ENCODE assay signal across 11 mouse cellular contexts in genomic region chr8:123992587-123992986, GRCm38 (mm10). TPM values are rescaled to one million over a fixed set of nuclear protein-coding genes. Genes with fewer than 3 reads are reported as not detected.
A peak's percentile ranks its signal among the peaks of the same experiment; 100 is the strongest.
DNase-seq lines count a peak whose midpoint lies in the region; ATAC-seq and TF ChIP-seq lines count a peak whose summit lies in the region.
"Had no signal": no experiment of that assay in that cellular context is flagged by ENCODE, and none has a peak within 500 bp of the region (broad histone marks: within the 10 kb centered on the region; RNA-seq: fewer than 3 reads in every experiment).

No protein-coding gene starts in this region.

- H3K27me3 ChIP-seq in kidney, postnatal 0 days (ENCODE audit: insufficient read depth, low read length): no peaks in the 10 kb centered on the region
- no peaks in the 10 kb centered on the region for H3K27me3 ChIP-seq in ES-Bruce4 (ENCODE audit: control insufficient read depth, insufficient read depth, low read length, poor library complexity, severe bottlenecking)
- H3K27me3 ChIP-seq: megakaryocyte, embryonic 14.5 days; neural tube, embryonic 15.5 days had no signal

- DNase-seq in kidney, postnatal 0 days (ENCODE audit: low spot score): no peak
- no peak for DNase-seq in kidney, postnatal 14 days
- peak; percentile 24 for DNase-seq in lung, postnatal 14 days
- no peak for DNase-seq in right cerebral cortex, postnatal 14 days
- no peak for DNase-seq in adrenal gland, postnatal 4 days (ENCODE audit: low spot score in 2 of 2)
- DNase-seq in left cerebral cortex, postnatal 4 days: no peak
- DNase-seq: cerebellum, adult 9-10 months had no signal

- WGBS in kidney, postnatal 0 days: 85% methylated on average over 8 of the region's 8 CpGs
- 82% methylated on average over 8 of the region's 8 CpGs for WGBS in bone marrow, adult 2 months

- no peaks in the 10 kb centered on the region for H3K9me3 ChIP-seq in kidney, postnatal 0 days (replicated peaks; ENCODE audit: low read length)
- no peaks in the 10 kb centered on the region for H3K9me3 ChIP-seq in ES-Bruce4 (replicated peaks; ENCODE audit: control insufficient read depth, insufficient read depth, low read length, poor library complexity, severe bottlenecking)
- H3K9me3 ChIP-seq: megakaryocyte, embryonic 14.5 days; neural tube, embryonic 15.5 days had no signal

- intact Hi-C loops in left cerebral cortex, postnatal 4 days (cut with DNase I): no loop called here

- no peak for ATAC-seq in kidney, postnatal 0 days (replicated peaks; ENCODE audit: low FRiP score, low read depth)

- peaks cover 10% of the 10 kb centered on the region for H3K36me3 ChIP-seq in kidney, postnatal 0 days (ENCODE audit: insufficient read depth, low read length)
- H3K36me3 ChIP-seq in ES-Bruce4 (ENCODE audit: control insufficient read depth, insufficient read depth, low read length, poor library complexity, severe bottlenecking): peaks cover 25% of the 10 kb centered on the region

- H3K9ac ChIP-seq in kidney, postnatal 0 days (ENCODE audit: low read depth, low read length): no peak overlapping the region
- H3K9ac ChIP-seq in ES-Bruce4 (ENCODE audit: low read depth, poor library complexity, severe bottlenecking): peak overlapping the region; percentile 8
- H3K9ac ChIP-seq: neural tube, embryonic 15.5 days had no signal

- no peak for TF ChIP-seq EP300 in ES-Bruce4 (IDR thresholded peaks at IDR 0.05; ENCODE audit: insufficient read depth, low read depth, low read length)

- no peaks in the 10 kb centered on the region for H3K4me1 ChIP-seq in kidney, postnatal 0 days (replicated peaks; ENCODE audit: insufficient read depth, low read length)
- H3K4me1 ChIP-seq in ES-Bruce4 (ENCODE audit: control insufficient read depth, insufficient read depth, low read length): peaks cover 2% of the 10 kb centered on the region
- H3K4me1 ChIP-seq in bone marrow, adult 2 months (ENCODE audit: control insufficient read depth, insufficient read depth, low read length): peaks cover 2% of the 10 kb centered on the region
- H3K4me1 ChIP-seq: neural tube, embryonic 15.5 days had no signal

- TF ChIP-seq POLR2A in ES-Bruce4 (IDR thresholded peaks at IDR 0.05; ENCODE audit: insufficient read depth, low read length): no peak
- TF ChIP-seq POLR2A in bone marrow, adult 2 months (IDR thresholded peaks at IDR 0.05; ENCODE audit: borderline replicate concordance, control insufficient read depth, low read depth, low read length): no peak

- peak; percentile 52 for TF ChIP-seq CTCF in kidney, postnatal 0 days (IDR thresholded peaks at IDR 0.05; ENCODE audit: low read depth)
- peak; percentile 53 for TF ChIP-seq CTCF in ES-Bruce4 (IDR thresholded peaks at IDR 0.05; ENCODE audit: low read depth, low read length)
- peak; percentile 67 for TF ChIP-seq CTCF in bone marrow, adult 2 months (IDR thresholded peaks at IDR 0.05; ENCODE audit: control insufficient read depth, insufficient read depth, low read length)

- no peak overlapping the region for H3K27ac ChIP-seq in kidney, postnatal 0 days
- peak overlapping the region; percentile 94 for H3K27ac ChIP-seq in ES-Bruce4 (ENCODE audit: insufficient read depth, low read length)
- H3K27ac ChIP-seq in bone marrow, adult 2 months (ENCODE audit: control insufficient read depth, insufficient read depth, low read depth, low read length, poor library complexity): no peak overlapping the region
- H3K27ac ChIP-seq: neural tube, embryonic 15.5 days had no signal

- H3K4me3 ChIP-seq in kidney, postnatal 0 days (replicated peaks; ENCODE audit: low read depth, low read length): no peak overlapping the region
- no peak overlapping the region for H3K4me3 ChIP-seq in ES-Bruce4 (ENCODE audit: low read depth, low read length)
- no peak overlapping the region for H3K4me3 ChIP-seq in bone marrow, adult 2 months (replicated peaks; ENCODE audit: control insufficient read depth, low read depth, low read length)
- H3K4me3 ChIP-seq: megakaryocyte, embryonic 14.5 days; neural tube, embryonic 15.5 days had no signal

- no peak overlapping the region for H3K4me2 ChIP-seq in kidney, postnatal 0 days (ENCODE audit: low read length)
- H3K4me2 ChIP-seq: neural tube, embryonic 15.5 days had no signal

RNA-seq across cellular contexts. Expression of gene Abcb10, which starts 9.7 kb away (rescaled TPM):
- polyA plus RNA-seq in kidney, postnatal 0 days (2015; fragmentation: Nextera tagmentation; extraction: Ambion mirVana): 14.4 and 15.5 TPM in 2 replicates
- polyA plus RNA-seq in ES-Bruce4 (2011; ENCODE audit: insufficient read depth, insufficient read length, low read depth, missing spikeins): 19.1 and 20.3 TPM in 2 replicates
- polyA plus RNA-seq in bone marrow, adult 2 months (2011; ENCODE audit: insufficient read depth, insufficient read length, low replicate concordance, missing spikeins): 78.8 and 100 TPM in 2 replicates
- 10 to 100 TPM; 19.4 to 24.5 TPM for total RNA-seq in adrenal gland, postnatal 4 days (2021)
- total RNA-seq in left cerebral cortex, postnatal 4 days (2021): 10 to 100 TPM; 22.7 to 23.0 TPM

RNA-seq across cellular contexts. Expression of gene Taf5l, which starts 28.6 kb away (rescaled TPM):
- 30.0 and 32.5 TPM in 2 replicates for polyA plus RNA-seq in kidney, postnatal 0 days (2015; fragmentation: Nextera tagmentation; extraction: Ambion mirVana)
- polyA plus RNA-seq in ES-Bruce4 (2011; ENCODE audit: insufficient read depth, insufficient read length, low read depth, missing spikeins): 62.3 and 68.1 TPM in 2 replicates
- polyA plus RNA-seq in bone marrow, adult 2 months (2011; ENCODE audit: insufficient read depth, insufficient read length, low replicate concordance, missing spikeins): 13.2 and 16.7 TPM in 2 replicates
- total RNA-seq in adrenal gland, postnatal 4 days (2021): 10 to 100 TPM; 33.7 to 34.4 TPM
- total RNA-seq in left cerebral cortex, postnatal 4 days (2021): 10 to 100 TPM; 27.8 to 29.4 TPM

RNA-seq across cellular contexts. Expression of gene Urb2, which starts 28.7 kb away (rescaled TPM):
- 2.0 and 2.2 TPM in 2 replicates for polyA plus RNA-seq in kidney, postnatal 0 days (2015; fragmentation: Nextera tagmentation; extraction: Ambion mirVana)
- polyA plus RNA-seq in ES-Bruce4 (2011; ENCODE audit: insufficient read depth, insufficient read length, low read depth, missing spikeins): 48.5 and 49.7 TPM in 2 replicates
- 3.0 and 4.4 TPM in 2 replicates for polyA plus RNA-seq in bone marrow, adult 2 months (2011; ENCODE audit: insufficient read depth, insufficient read length, low replicate concordance, missing spikeins)
- 10 to 100 TPM; 14.1 to 14.3 TPM for total RNA-seq in adrenal gland, postnatal 4 days (2021)
- 10 to 100 TPM; 14.9 to 16.2 TPM for total RNA-seq in left cerebral cortex, postnatal 4 days (2021)

RNA-seq across cellular contexts. Expression of gene Nup133, which starts 43.5 kb away (rescaled TPM):
- 19.0 and 21.3 TPM in 2 replicates for polyA plus RNA-seq in kidney, postnatal 0 days (2015; fragmentation: Nextera tagmentation; extraction: Ambion mirVana)
- 56.1 and 64.1 TPM in 2 replicates for polyA plus RNA-seq in ES-Bruce4 (2011; ENCODE audit: insufficient read depth, insufficient read length, low read depth, missing spikeins)
- 7.5 and 13.5 TPM in 2 replicates for polyA plus RNA-seq in bone marrow, adult 2 months (2011; ENCODE audit: insufficient read depth, insufficient read length, low replicate concordance, missing spikeins)
- total RNA-seq in adrenal gland, postnatal 4 days (2021): 10 to 100 TPM; 32.2 to 33.4 TPM
- 10 to 100 TPM; 27.6 to 28.9 TPM for total RNA-seq in left cerebral cortex, postnatal 4 days (2021)
